Mouse (Mus musculus) cortical plate, adult 2 months (tissue): ENCODE data around the gene Letmd1.

Experiments used
- CTCF ChIP-seq: fragments of 200-500 bp; IDR thresholded peaks from 2 replicates; pipeline ENCODE4 v1.5.1; 2011; ENCODE audit warnings: mild to moderate bottlenecking, control low read depth, low read length; ENCODE audit not compliant: insufficient read depth; ENCODE audit errors: extremely low read depth
- POLR2A ChIP-seq: fragments of 200-500 bp; IDR thresholded peaks from 2 replicates; pipeline ENCODE4 v1.6.1; 2011; ENCODE audit warnings: mild to moderate bottlenecking, low read length, control low read depth; ENCODE audit not compliant: insufficient read depth; ENCODE audit errors: extremely low read depth

DNA sequence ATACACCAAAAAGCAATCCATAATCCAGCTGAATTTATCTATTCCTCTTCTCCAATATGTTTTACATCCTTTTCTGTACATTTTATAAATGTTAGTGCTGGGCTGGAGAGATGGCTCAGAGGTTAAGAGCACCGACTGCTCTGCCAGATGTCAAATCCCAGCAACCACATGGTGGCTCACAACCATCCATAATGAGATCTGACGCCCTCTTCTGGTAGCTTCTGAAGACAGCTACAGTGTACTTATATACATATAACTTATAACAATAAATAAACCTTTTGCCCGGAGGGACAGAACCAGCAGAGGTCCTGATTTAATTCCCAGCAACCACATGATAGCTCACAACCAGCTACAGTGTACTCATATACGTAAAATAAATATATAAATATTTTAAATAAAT, 20.3 kb upstream of the Letmd1 start:
- TF ChIP-seq POLR2A (no peak), CTCF (no peak)
